Mouse (Mus musculus) midbrain, embryonic 11.5 days (tissue): ENCODE data around the gene Gfm2. TPM values are rescaled to one million over a fixed set of nuclear protein-coding genes. Genes with fewer than 3 reads are reported as not detected.

Experiments used
- ATAC-seq: fragments of 200-750 bp; cut with Nextera tagmentation; 2 replicates; pipeline ENCODE4 v1.8.0; 2017; ENCODE audit warnings: moderate TSS enrichment, moderate library complexity; ENCODE audit not compliant: low FRiP score
- DNase-seq: peaks from one replicate; pipeline ENCODE4 v3.0.0; 2015; ENCODE audit warnings: low spot score; ENCODE audit errors: missing footprints
- H3K27ac ChIP-seq: fragments of 300-500 bp; sonication (generic); 2 replicates; pipeline ENCODE4 v1.5.1; 2014; ENCODE audit warnings: low read depth, low read length
- H3K27me3 ChIP-seq: fragments of 300-500 bp; sonication (generic); 2 replicates; pipeline ENCODE4 v1.6.1; 2014; ENCODE audit warnings: mild to moderate bottlenecking, low read length, moderate library complexity, mixed read lengths; ENCODE audit not compliant: control insufficient read depth, insufficient read depth
- H3K36me3 ChIP-seq: fragments of 300-500 bp; sonication (generic); 2 replicates; pipeline ENCODE4 v1.6.1; 2014; ENCODE audit warnings: mild to moderate bottlenecking, low read length, moderate library complexity, mixed read lengths; ENCODE audit not compliant: control insufficient read depth, insufficient read depth
- H3K4me1 ChIP-seq: fragments of 300-500 bp; sonication (generic); 2 replicates; pipeline ENCODE4 v1.6.1; 2014; ENCODE audit warnings: low read length; ENCODE audit not compliant: control insufficient read depth, insufficient read depth
- H3K4me2 ChIP-seq: fragments of 300-500 bp; sonication (generic); 2 replicates; pipeline ENCODE4 v1.6.1; 2014; ENCODE audit warnings: mild to moderate bottlenecking, moderate library complexity
- H3K4me3 ChIP-seq: fragments of 300-500 bp; sonication (generic); 2 replicates; pipeline ENCODE4 v1.5.1; 2014; ENCODE audit warnings: low read depth, low read length
- H3K9ac ChIP-seq: fragments of 300-500 bp; sonication (generic); 2 replicates; pipeline ENCODE4 v1.6.1; 2014; ENCODE audit warnings: low read length
- H3K9me3 ChIP-seq: fragments of 300-500 bp; sonication (generic); 2 replicates; pipeline ENCODE4 v1.6.1; 2016; ENCODE audit warnings: low read length; ENCODE audit not compliant: control insufficient read depth
- WGBS: fragments of 180-500 bp; shearing (Covaris S2); extraction: QIAGEN DNeasy Blood & Tissue Kit; methylation state at CpG from one replicate; pipeline ENCODE4 v1.1.7; 2014; 5-methylcytosine and 5-hydroxymethylcytosine counted together
- polyA plus RNA-seq: library from polyadenylated mRNA; unstranded; fragments of >200 nt; fragmentation: Nextera tagmentation; extraction: Ambion mirVana; gene quantifications from 2 replicates; pipeline ENCODE4 v1.2.1, GENCODE M21; 2014

The Gfm2 gene
- polyA plus RNA-seq, 1 experiment from 2014 or later = 36.6 TPM

GRCm38 (mm10) chr13:97215563-97215962, 77.8 kb downstream of the Gfm2 start:
- DNase-seq (peak; percentile 72), ATAC-seq (peak; percentile 47; the same call in 1 of the 2 replicates)
- H3K27me3 ChIP-seq = no peaks in the 10 kb centered on the region
- H3K9ac ChIP-seq = no peak overlapping the region
- WGBS = 46% methylated on average over 4 of the region's 4 CpGs
- H3K4me3 ChIP-seq = no peak overlapping the region
- H3K27ac ChIP-seq = no peak overlapping the region
- H3K36me3 ChIP-seq = no peaks in the 10 kb centered on the region
- no peaks in the 10 kb centered on the region for H3K9me3 ChIP-seq
- H3K4me2 ChIP-seq = no peak overlapping the region
- H3K4me1 ChIP-seq = no peaks in the 10 kb centered on the region

- H3K4me3 ChIP-seq = no peak overlapping the region
- H3K9me3 ChIP-seq = no peaks in the 10 kb centered on the region
- no peak overlapping the region for H3K27ac ChIP-seq
- no peak overlapping the region for H3K9ac ChIP-seq
- no peaks in the 10 kb centered on the region for H3K4me1 ChIP-seq
- WGBS = 86% methylated on average over 5 of the region's 5 CpGs
- no peak for DNase-seq
- no peaks in the 10 kb centered on the region for H3K36me3 ChIP-seq
- no peaks in the 10 kb centered on the region for H3K27me3 ChIP-seq
- ATAC-seq = no peak
- H3K4me2 ChIP-seq = no peak overlapping the region
These were observed 78.5 kb downstream of the Gfm2 start for GRCm38 (mm10) chr13:97216196-97216595.

GRCm38 (mm10) chr13:97220022-97220421, 82.3 kb downstream of the Gfm2 start:
- WGBS = 90% methylated on average over 3 of the region's 3 CpGs
- Histone ChIP-seq H3K36me3 (no peaks in the 10 kb centered on the region), H3K27ac (no peak overlapping the region), H3K27me3 (no peaks in the 10 kb centered on the region), H3K4me1 (no peaks in the 10 kb centered on the region), H3K9ac (no peak overlapping the region), H3K9me3 (no peaks in the 10 kb centered on the region), H3K4me3 (no peak overlapping the region), H3K4me2 (no peak overlapping the region)
- DNase-seq = no peak
- no peak for ATAC-seq

- Histone ChIP-seq H3K36me3 (no peaks in the 10 kb centered on the region), H3K4me2 (no peak overlapping the region), H3K4me1 (no peaks in the 10 kb centered on the region), H3K9me3 (no peaks in the 10 kb centered on the region), H3K4me3 (no peak overlapping the region), H3K9ac (no peak overlapping the region), H3K27ac (no peak overlapping the region), H3K27me3 (no peaks in the 10 kb centered on the region)
- ATAC-seq = no peak
- WGBS = 90% methylated on average over 8 of the region's 8 CpGs
- no peak for DNase-seq
These were observed 86.1 kb downstream of the Gfm2 start for GRCm38 (mm10) chr13:97223856-97224255.

- Histone ChIP-seq H3K4me1 (no peaks in the 10 kb centered on the region), H3K9me3 (no peaks in the 10 kb centered on the region), H3K27me3 (no peaks in the 10 kb centered on the region), H3K9ac (no peak overlapping the region), H3K4me2 (no peak overlapping the region), H3K4me3 (no peak overlapping the region), H3K27ac (no peak overlapping the region), H3K36me3 (no peaks in the 10 kb centered on the region)
- WGBS = 83% methylated on average over 10 of the region's 10 CpGs
- DNase-seq (no peak), ATAC-seq (no peak)
These were observed 86.7 kb downstream of the Gfm2 start for GRCm38 (mm10) chr13:97224341-97224982.

GRCm38 (mm10) chr13:97225130-97225529, 87.4 kb downstream of the Gfm2 start:
- Histone ChIP-seq H3K9ac (no peak overlapping the region), H3K4me1 (no peaks in the 10 kb centered on the region), H3K4me2 (no peak overlapping the region), H3K4me3 (no peak overlapping the region), H3K36me3 (no peaks in the 10 kb centered on the region), H3K27me3 (no peaks in the 10 kb centered on the region), H3K27ac (no peak overlapping the region), H3K9me3 (no peaks in the 10 kb centered on the region)
- ATAC-seq (no peak), DNase-seq (no peak)
- 81% methylated on average over 17 of the region's 17 CpGs for WGBS

- H3K9me3 ChIP-seq = no peaks in the 10 kb centered on the region
- no peak overlapping the region for H3K4me3 ChIP-seq
- peak; percentile 39 for DNase-seq
- H3K9ac ChIP-seq = no peak overlapping the region
- ATAC-seq = no peak
- H3K27me3 ChIP-seq = no peaks in the 10 kb centered on the region
- no peaks in the 10 kb centered on the region for H3K36me3 ChIP-seq
- no peak overlapping the region for H3K4me2 ChIP-seq
- 91% methylated on average over 3 of the region's 3 CpGs for WGBS
- H3K27ac ChIP-seq = no peak overlapping the region
- H3K4me1 ChIP-seq = no peaks in the 10 kb centered on the region
These were observed 90.1 kb downstream of the Gfm2 start for GRCm38 (mm10) chr13:97227795-97228194.

- 76% methylated on average over 3 of the region's 3 CpGs for WGBS
- Histone ChIP-seq H3K27ac (no peak overlapping the region), H3K9ac (no peak overlapping the region), H3K27me3 (no peaks in the 10 kb centered on the region), H3K4me2 (no peak overlapping the region), H3K4me3 (no peak overlapping the region), H3K9me3 (no peaks in the 10 kb centered on the region), H3K4me1 (no peaks in the 10 kb centered on the region), H3K36me3 (no peaks in the 10 kb centered on the region)
- DNase-seq (peak; percentile 4), ATAC-seq (no peak)
These were observed 92.4 kb downstream of the Gfm2 start for GRCm38 (mm10) chr13:97230101-97230500.
